ENCODE assay signal across 10 mouse cellular contexts in genomic region chr4:120128033-120128432, GRCm38 (mm10). TPM values are rescaled to one million over a fixed set of nuclear protein-coding genes. Genes with fewer than 3 reads are reported as not detected.
A peak's percentile ranks its signal among the peaks of the same experiment; 100 is the strongest.
DNase-seq lines count a peak whose midpoint lies in the region; ATAC-seq and TF ChIP-seq lines count a peak whose summit lies in the region.
"Had no signal": no experiment of that assay in that cellular context is flagged by ENCODE, and none has a peak within 500 bp of the region (broad histone marks: within the 10 kb centered on the region; RNA-seq: fewer than 3 reads in every experiment).

No protein-coding gene starts in this region.

- peak overlapping the region; percentile 21; the same call in 1 of the 2 replicates for H3K27ac ChIP-seq in forebrain, postnatal 0 days (ENCODE audit: low read depth, low read length)
- no peak overlapping the region for H3K27ac ChIP-seq in forebrain, embryonic 12.5 days
- H3K27ac ChIP-seq in heart, embryonic 14.5 days (replicated peaks in 1 of 2; ENCODE audit: control insufficient read depth in 1 of 2, insufficient read depth in 1 of 2, low read depth in 2 of 2, low read length in 2 of 2), result peak overlapping the region in 1 of 2 experiments; percentile 29; a peak in 1 of 4 replicates
- H3K27ac ChIP-seq: lung, embryonic 15.5 days had no signal

- no peak overlapping the region for H3K9ac ChIP-seq in forebrain, postnatal 0 days
- H3K9ac ChIP-seq in forebrain, embryonic 12.5 days, result no peak overlapping the region
- H3K9ac ChIP-seq in heart, embryonic 14.5 days (ENCODE audit: low read length), result no peak overlapping the region
- H3K9ac ChIP-seq: lung, embryonic 15.5 days had no signal

- no peak overlapping the region for H3K4me3 ChIP-seq in forebrain, postnatal 0 days (ENCODE audit: low read depth, low read length)
- H3K4me3 ChIP-seq in forebrain, embryonic 12.5 days (replicated peaks), result no peak overlapping the region
- no peak overlapping the region for H3K4me3 ChIP-seq in heart, embryonic 14.5 days (ENCODE audit: control insufficient read depth in 1 of 2, insufficient read depth in 1 of 2, low read depth in 1 of 2, low read length in 2 of 2)
- H3K4me3 ChIP-seq: lung, embryonic 15.5 days had no signal

- DNase-seq in forebrain, postnatal 0 days, result no peak
- DNase-seq in right cerebral cortex, adult 2 months (ENCODE audit: low spot score in 2 of 2), result peak; percentile 46 to 52
- DNase-seq in right cerebral cortex, postnatal 10 days (ENCODE audit: low spot score in 2 of 2), result no peak
- DNase-seq in testis, postnatal 10 days (ENCODE audit: low spot score), result peak; percentile 62
- DNase-seq in spleen, adult 12 weeks (ENCODE audit: low spot score), result no peak
- DNase-seq in kidney, postnatal 10 days, result no peak
- DNase-seq: kidney, adult 8-10 months had no signal

- WGBS in forebrain, postnatal 0 days, result 57% methylated on average over 4 of the region's 4 CpGs
- WGBS in forebrain, embryonic 12.5 days, result 79% methylated on average over 4 of the region's 4 CpGs
- WGBS in heart, embryonic 14.5 days, result 60% methylated on average over 4 of the region's 4 CpGs

- no peak; the same call in 1 of the 2 replicates for ATAC-seq in forebrain, postnatal 0 days
- ATAC-seq in forebrain, embryonic 12.5 days (ENCODE audit: low FRiP score), result no peak
- ATAC-seq in heart, embryonic 14.5 days (ENCODE audit: insufficient number of reproducible peaks, insufficient read depth, low FRiP score, low read depth), result peak; percentile 49; the same call in 1 of the 2 replicates

- H3K27me3 ChIP-seq in forebrain, postnatal 0 days (ENCODE audit: insufficient read depth, low read length), result no peaks in the 10 kb centered on the region
- 0 out of 2 replicates have a peak, but pooled peaks cover 3% of the 10 kb centered on the region for H3K27me3 ChIP-seq in forebrain, embryonic 12.5 days
- H3K27me3 ChIP-seq in heart, embryonic 14.5 days (ENCODE audit: control insufficient read depth, insufficient read depth, low read length), result 0 out of 2 replicates have a peak, but pooled peaks cover 4% of the 10 kb centered on the region
- H3K27me3 ChIP-seq: lung, embryonic 15.5 days had no signal

- H3K36me3 ChIP-seq in forebrain, postnatal 0 days (ENCODE audit: insufficient read depth), result peaks cover 16% of the 10 kb centered on the region; the same call in 1 of the 2 replicates
- H3K36me3 ChIP-seq in forebrain, embryonic 12.5 days (replicated peaks), result no peaks in the 10 kb centered on the region
- H3K36me3 ChIP-seq in heart, embryonic 14.5 days (ENCODE audit: control insufficient read depth, insufficient read depth, low read length), result no peaks in the 10 kb centered on the region
- H3K36me3 ChIP-seq: lung, embryonic 15.5 days had no signal

- no peaks in the 10 kb centered on the region for H3K4me1 ChIP-seq in forebrain, postnatal 0 days (ENCODE audit: insufficient read depth)
- H3K4me1 ChIP-seq in forebrain, embryonic 12.5 days, result no peaks in the 10 kb centered on the region
- H3K4me1 ChIP-seq in heart, embryonic 14.5 days (ENCODE audit: control insufficient read depth in 2 of 2, insufficient read depth in 2 of 2, low read length in 2 of 2), result peaks cover 37 to 52% of the 10 kb centered on the region in 2 experiments

- no peak overlapping the region for H3K4me2 ChIP-seq in forebrain, postnatal 0 days (ENCODE audit: low read depth)
- no peak overlapping the region for H3K4me2 ChIP-seq in forebrain, embryonic 12.5 days
- no peak overlapping the region for H3K4me2 ChIP-seq in heart, embryonic 14.5 days (ENCODE audit: low read length)
- H3K4me2 ChIP-seq: lung, embryonic 15.5 days had no signal

- H3K9me3 ChIP-seq in forebrain, postnatal 0 days (ENCODE audit: low read length), result no peaks in the 10 kb centered on the region
- no peaks in the 10 kb centered on the region for H3K9me3 ChIP-seq in forebrain, embryonic 12.5 days
- no peaks in the 10 kb centered on the region for H3K9me3 ChIP-seq in heart, embryonic 14.5 days (ENCODE audit: control insufficient read depth, low read length)
- H3K9me3 ChIP-seq: lung, embryonic 15.5 days had no signal

- TF ChIP-seq CTCF in forebrain, postnatal 0 days (IDR thresholded peaks at IDR 0.05; ENCODE audit: low read depth), result no peak

RNA-seq across cellular contexts. Expression of gene Edn2, which starts 33.0 kb away (rescaled TPM):
- total RNA-seq in forebrain, postnatal 0 days (2014; rRNA removed), result not detected in 2 replicates
- polyA plus RNA-seq in forebrain, postnatal 0 days (2015; fragmentation: Nextera tagmentation; extraction: Ambion mirVana), result 0.13 TPM in 1 of 2 replicates, not detected in the other
- polyA plus RNA-seq in forebrain, embryonic 12.5 days (2016; fragmentation: Nextera tagmentation; extraction: Ambion mirVana), result 0.22 TPM in 1 of 2 replicates, not detected in the other
- 0.44 and 1.0 TPM in 2 replicates for polyA plus RNA-seq in heart, embryonic 14.5 days (2014; fragmentation: Nextera tagmentation; extraction: Ambion mirVana)

Comparison
In these comparisons a context has a peak if more than half of its experiments do, and no peak if none do; other contexts are left out.
1. DNase-seq: peak in right cerebral cortex, adult 2 months (2 of 2) and testis, postnatal 10 days (single experiment); none in forebrain, postnatal 0 days (single experiment), right cerebral cortex, postnatal 10 days (0 of 2), spleen, adult 12 weeks (single experiment) and kidney, postnatal 10 days (single experiment).